In genomic region chr2:102091516-102092350, GRCm38 (mm10) we compare ENCODE assay signal across 8 mouse cellular contexts.
DNase-seq lines count a peak whose midpoint lies in the region; ATAC-seq lines count a peak whose summit lies in the region.

No protein-coding gene starts in this region.

- DNase-seq in urinary bladder, postnatal 14 days (ENCODE audit: low spot score) = peak; percentile 75
- no peak for DNase-seq in urinary bladder, postnatal 10 days (ENCODE audit: low spot score)
- DNase-seq in cerebellum, postnatal 36 days = peak; percentile 84 to 89
- peak; percentile 30 to 40 for DNase-seq in gastrocnemius, adult 8-10 months (ENCODE audit: low spot score in 2 of 2)
- peak; percentile 30 to 63 for DNase-seq in kidney, adult 8-10 months
- DNase-seq in naive thymus-derived CD4-positive, alpha-beta T cell, adult 2 months (ENCODE audit: low read depth) = peak; percentile 68

- H3K27me3 ChIP-seq in limb, embryonic 13.5 days = no peaks in the 10 kb centered on the region
- no peaks in the 10 kb centered on the region for H3K27me3 ChIP-seq in stomach, embryonic 16.5 days (ENCODE audit: control insufficient read depth, insufficient read depth, low read length)

- peak; percentile 73 for ATAC-seq in limb, embryonic 13.5 days (ENCODE audit: low FRiP score, low read depth)
- peak; percentile 84 for ATAC-seq in stomach, embryonic 16.5 days (ENCODE audit: insufficient read depth, low FRiP score)

- no peaks in the 10 kb centered on the region for H3K9me3 ChIP-seq in limb, embryonic 13.5 days
- no peaks in the 10 kb centered on the region for H3K9me3 ChIP-seq in stomach, embryonic 16.5 days (replicated peaks; ENCODE audit: control insufficient read depth, low read length)

- H3K4me1 ChIP-seq in limb, embryonic 13.5 days = peaks cover 35% of the 10 kb centered on the region
- peaks cover 6% of the 10 kb centered on the region for H3K4me1 ChIP-seq in stomach, embryonic 16.5 days (ENCODE audit: control insufficient read depth, insufficient read depth, low read length)

- no peak overlapping the region for H3K4me2 ChIP-seq in limb, embryonic 13.5 days (replicated peaks)
- H3K4me2 ChIP-seq in stomach, embryonic 16.5 days (ENCODE audit: low read depth, low read length) = no peak overlapping the region

- no peak overlapping the region for H3K9ac ChIP-seq in limb, embryonic 13.5 days
- H3K9ac ChIP-seq in stomach, embryonic 16.5 days (ENCODE audit: low read length) = peak overlapping the region; percentile 44; the same call in 1 of the 2 replicates

- H3K4me3 ChIP-seq in limb, embryonic 13.5 days = no peak overlapping the region
- no peak overlapping the region for H3K4me3 ChIP-seq in stomach, embryonic 16.5 days (replicated peaks; ENCODE audit: low read length)

- H3K27ac ChIP-seq in limb, embryonic 13.5 days = peak overlapping the region; percentile 29; the same call in 1 of the 2 replicates
- H3K27ac ChIP-seq in stomach, embryonic 16.5 days (ENCODE audit: low read length) = no peak overlapping the region; the same call in 1 of the 2 replicates

- H3K36me3 ChIP-seq in limb, embryonic 13.5 days = peaks cover 19% of the 10 kb centered on the region
- H3K36me3 ChIP-seq in stomach, embryonic 16.5 days (ENCODE audit: control insufficient read depth, insufficient read depth, low read length) = no peaks in the 10 kb centered on the region

- WGBS in limb, embryonic 13.5 days = 50% methylated on average over 8 of the region's 8 CpGs
- WGBS in stomach, embryonic 16.5 days = 36% methylated on average over 8 of the region's 8 CpGs
